Mouse (Mus musculus) thymus, adult 2 months (tissue): ENCODE results near the gene Gna13.

ENCODE experiments used
- CTCF ChIP-seq: fragments of 200-500 bp; IDR thresholded peaks from 2 replicates; pipeline ENCODE4 v1.5.1; 2012; ENCODE audit warnings: mild to moderate bottlenecking, control low read depth, low read length, moderate library complexity, borderline replicate concordance; ENCODE audit not compliant: control insufficient read depth, poor library complexity, insufficient read depth; ENCODE audit errors: extremely low read depth
- POLR2A ChIP-seq: fragments of 200-500 bp; IDR thresholded peaks from 2 replicates; pipeline ENCODE4 v1.6.1; 2012; ENCODE audit warnings: mild to moderate bottlenecking, low read length, control low read depth, moderate library complexity; ENCODE audit not compliant: control insufficient read depth, poor library complexity, insufficient read depth; ENCODE audit errors: extremely low read depth

DNA sequence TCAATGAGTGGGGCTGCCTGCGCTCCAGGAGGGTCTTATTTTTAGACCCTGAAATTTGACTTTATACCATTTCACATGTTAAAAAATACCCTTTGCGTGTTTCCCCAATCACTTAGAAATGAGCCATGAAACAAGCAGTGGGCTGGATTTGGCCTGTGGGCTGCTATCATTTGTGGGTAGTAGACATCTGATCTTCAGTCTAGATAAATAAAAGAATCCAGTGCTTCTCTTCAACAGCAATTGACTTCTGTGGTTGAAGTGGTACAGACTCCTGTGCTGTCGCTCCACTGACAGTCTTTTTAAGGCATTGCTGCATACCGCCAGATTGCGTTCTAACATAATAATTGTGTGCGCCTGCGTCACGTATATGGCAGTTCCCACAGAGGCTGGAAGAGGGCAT lies 22.7 kb downstream of the Gna13 start:
- TF ChIP-seq POLR2A: no peak
- no peak for TF ChIP-seq CTCF
